ENCODE assay signal across 8 mouse cellular contexts in genomic region chr14:76416366-76417040, GRCm38 (mm10). TPM values are rescaled to one million over a fixed set of nuclear protein-coding genes. Genes with fewer than 3 reads are reported as not detected.
DNase-seq lines count a peak whose midpoint lies in the region; ATAC-seq and TF ChIP-seq lines count a peak whose summit lies in the region.

No protein-coding gene starts in this region.

- H3K27me3 ChIP-seq in heart, embryonic 12.5 days (replicated peaks): no peaks in the 10 kb centered on the region
- no peaks in the 10 kb centered on the region for H3K27me3 ChIP-seq in heart, embryonic 16.5 days (ENCODE audit: control insufficient read depth, insufficient read depth, low read length)

- peak overlapping the region; percentile 78 for H3K4me3 ChIP-seq in heart, embryonic 12.5 days
- H3K4me3 ChIP-seq in bone marrow macrophage, adult 2 months (ENCODE audit: insufficient read depth, low read length): peak overlapping the region; percentile 81
- peak overlapping the region; percentile 83 for H3K4me3 ChIP-seq in heart, embryonic 16.5 days (ENCODE audit: low read length)
- peak overlapping the region; percentile 52 for H3K4me3 ChIP-seq in macrophage (ENCODE audit: inconsistent target)

- H3K36me3 ChIP-seq in heart, embryonic 12.5 days: peaks cover 28% of the 10 kb centered on the region
- peaks cover 13% of the 10 kb centered on the region for H3K36me3 ChIP-seq in heart, embryonic 16.5 days (ENCODE audit: control insufficient read depth, insufficient read depth)
- peaks cover 14% of the 10 kb centered on the region; the same call in 1 of the 2 replicates for H3K36me3 ChIP-seq in macrophage (ENCODE audit: inconsistent target)

- H3K9me3 ChIP-seq in heart, embryonic 12.5 days (replicated peaks): no peaks in the 10 kb centered on the region
- H3K9me3 ChIP-seq in heart, embryonic 16.5 days (replicated peaks; ENCODE audit: control insufficient read depth, low read length): no peaks in the 10 kb centered on the region

- intact Hi-C loops in gastrocnemius, postnatal 14 days (cut with DNase I; ENCODE audit: low total_unique reads): no loop called here

- no peak for TF ChIP-seq CTCF in bone marrow macrophage, adult 2 months (IDR thresholded peaks at IDR 0.05; ENCODE audit: low read depth, low read length)

- no peak for TF ChIP-seq POLR2A in bone marrow macrophage, adult 2 months (IDR thresholded peaks at IDR 0.05; ENCODE audit: borderline replicate concordance, low read depth, low read length)

- H3K79me2 ChIP-seq in macrophage (ENCODE audit: inconsistent target): peaks cover 13% of the 10 kb centered on the region; the same call in 1 of the 2 replicates

- H3K4me2 ChIP-seq in heart, embryonic 12.5 days: peak overlapping the region; percentile 86
- peak overlapping the region; percentile 97 for H3K4me2 ChIP-seq in heart, embryonic 16.5 days (ENCODE audit: low read depth, low read length)

- ATAC-seq in heart, embryonic 12.5 days (ENCODE audit: insufficient number of reproducible peaks, low FRiP score): no peak
- no peak for ATAC-seq in heart, embryonic 16.5 days (replicated peaks; ENCODE audit: extremely low read depth, insufficient read depth, low FRiP score)
- ATAC-seq in megakaryocyte-erythroid progenitor cell, adult 5-6 weeks (replicated peaks; ENCODE audit: low FRiP score, low TSS enrichment, poor library complexity, severe bottlenecking): no peak

- H3K27ac ChIP-seq in heart, embryonic 12.5 days (ENCODE audit: poor library complexity, severe bottlenecking): peak overlapping the region; percentile 95; the same call in 1 of the 2 replicates
- H3K27ac ChIP-seq in bone marrow macrophage, adult 2 months (ENCODE audit: insufficient read depth, low read depth, low read length): no peak overlapping the region
- no peak overlapping the region for H3K27ac ChIP-seq in heart, embryonic 16.5 days (ENCODE audit: low read length)
- no peak overlapping the region for H3K27ac ChIP-seq in macrophage

- H3K9ac ChIP-seq in heart, embryonic 12.5 days: peak overlapping the region; percentile 92
- H3K9ac ChIP-seq in heart, embryonic 16.5 days (ENCODE audit: low read length): peak overlapping the region; percentile 94

- no peak for DNase-seq in heart, postnatal 4 days
- no peak for DNase-seq in gastrocnemius, postnatal 4 days (ENCODE audit: low spot score in 2 of 2)
- DNase-seq in gastrocnemius, postnatal 14 days: no peak

- WGBS in heart, embryonic 12.5 days: 54% methylated on average over 27 of the region's 27 CpGs
- 51% methylated on average over 27 of the region's 27 CpGs for WGBS in heart, embryonic 16.5 days
- 86% methylated on average over 25 of the region's 27 CpGs for WGBS in macrophage (ENCODE audit: missing documents)

- peaks cover 46% of the 10 kb centered on the region for H3K4me1 ChIP-seq in heart, embryonic 12.5 days (replicated peaks)
- peaks cover 30% of the 10 kb centered on the region for H3K4me1 ChIP-seq in bone marrow macrophage, adult 2 months (ENCODE audit: control insufficient read depth, insufficient read depth, low read length)
- peaks cover 32% of the 10 kb centered on the region for H3K4me1 ChIP-seq in heart, embryonic 16.5 days (ENCODE audit: control insufficient read depth, insufficient read depth, low read length)

RNA-seq across cellular contexts. Expression of gene Tsc22d1, which starts 1.7 kb away (rescaled TPM):
- polyA plus RNA-seq in heart, embryonic 12.5 days (2016; fragmentation: Nextera tagmentation; extraction: Ambion mirVana): 313 and 323 TPM in 2 replicates
- 100 to 1,000 TPM; 216 to 225 TPM for total RNA-seq in heart, postnatal 4 days (2021)
- polyA plus RNA-seq in bone marrow macrophage, adult 2 months (2012; ENCODE audit: insufficient read depth, insufficient read length, missing spikeins): 32.1 and 33.3 TPM in 2 replicates
- polyA plus RNA-seq in heart, embryonic 16.5 days (2015; fragmentation: Nextera tagmentation; extraction: Ambion mirVana): 347 and 367 TPM in 2 replicates
- 100 to 1,000 TPM in 14 of 26 experiments, 10 to 100 TPM in 12; 38.1 to 306 (median 105) TPM for total RNA-seq in macrophage (2018; cell fraction: chromatin; rRNA removed)
- 10 to 100 TPM; 18.3 to 71.6 (median 48.3) TPM for total RNA-seq in macrophage (2018; cell fraction: cytosol; rRNA removed)
- 100 to 1,000 TPM in 10 of 26 experiments, 10 to 100 TPM in 16; 36.4 to 236 (median 82.8) TPM for total RNA-seq in macrophage (2018; cell fraction: nucleus; rRNA removed)
- polyA plus RNA-seq in macrophage (2018): 21.6 to 41.9 TPM (median 33.6 TPM) in 3 replicates
- 75.8 and 78.0 TPM in 2 replicates for total RNA-seq in megakaryocyte-erythroid progenitor cell, adult 5-6 weeks (2014; fragmentation: Nextera tagmentation)
- 104 and 116 TPM in 2 replicates for total RNA-seq in megakaryocyte-erythroid progenitor cell, adult 5-6 weeks (2017)
- total RNA-seq in gastrocnemius, postnatal 4 days (2021): 100 to 1,000 TPM; 244 to 259 TPM
- 100 to 1,000 TPM; 119 to 144 TPM for total RNA-seq in gastrocnemius, postnatal 14 days (2021)
